Mouse (Mus musculus): Measurements from ENCODE around the gene Stk32b.

DNA sequence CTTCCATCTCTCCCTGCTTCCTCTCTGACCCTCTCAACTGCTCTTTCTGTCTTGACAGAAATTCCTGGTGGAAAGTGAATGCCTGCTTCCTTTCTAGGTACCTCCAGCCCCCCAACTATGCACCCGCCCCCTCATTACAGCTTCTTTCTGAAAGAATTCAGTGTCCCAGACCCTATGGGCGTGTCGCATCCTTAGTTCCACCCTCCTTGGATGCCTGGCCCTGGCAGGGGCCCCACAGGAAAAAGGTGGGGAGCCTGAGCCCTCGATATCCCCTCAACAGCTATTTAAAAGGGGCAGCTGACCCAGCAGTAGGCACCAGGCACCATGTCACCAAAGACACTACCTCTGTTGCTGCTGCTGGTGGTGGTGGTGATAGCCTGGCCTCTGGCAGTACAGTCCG, 18.3 kb upstream of the Stk32b start, which contains the start of gene Cytl1:
- TF ChIP-seq CHD2 (IDR thresholded peaks at IDR 0.05; ENCODE audit: low read depth, low read length) (no peak), ZNF384 (IDR thresholded peaks at IDR 0.05; ENCODE audit: low read depth, low read length) (no peak), HCFC1 (IDR thresholded peaks at IDR 0.05; ENCODE audit: borderline replicate concordance, insufficient read depth, low read length) (no peak), ZC3H11A (IDR thresholded peaks at IDR 0.05; ENCODE audit: borderline replicate concordance, low read depth, low read length) (no peak), MAFK (IDR thresholded peaks at IDR 0.05; ENCODE audit: insufficient read depth, low read depth, low read length) (no peak)

Measured in ES-E14 (cell line).